Mouse (Mus musculus) common myeloid progenitor, adult 5-6 weeks (primary cell): ENCODE measurements around the gene Asah2. TPM values are rescaled to one million over a fixed set of nuclear protein-coding genes. Genes with fewer than 3 reads are reported as not detected.

Source experiments
- ATAC-seq: replicated peaks from 2 replicates; pipeline ENCODE4 v1.8.0; 2016; ENCODE audit warnings: low read depth, mild to moderate bottlenecking, moderate TSS enrichment, inconsistent platforms; ENCODE audit not compliant: poor library complexity, severe bottlenecking
- total RNA-seq: library from RNA; stranded (forward); fragments of 200-1000, 187-1606 nt; gene quantifications from 2 replicates; pipeline ENCODE4 v1.2.3, GENCODE M21; 2017

Gene Asah2
- total RNA-seq, 1 experiment from 2014 or later = 10.8 TPM

DNA sequence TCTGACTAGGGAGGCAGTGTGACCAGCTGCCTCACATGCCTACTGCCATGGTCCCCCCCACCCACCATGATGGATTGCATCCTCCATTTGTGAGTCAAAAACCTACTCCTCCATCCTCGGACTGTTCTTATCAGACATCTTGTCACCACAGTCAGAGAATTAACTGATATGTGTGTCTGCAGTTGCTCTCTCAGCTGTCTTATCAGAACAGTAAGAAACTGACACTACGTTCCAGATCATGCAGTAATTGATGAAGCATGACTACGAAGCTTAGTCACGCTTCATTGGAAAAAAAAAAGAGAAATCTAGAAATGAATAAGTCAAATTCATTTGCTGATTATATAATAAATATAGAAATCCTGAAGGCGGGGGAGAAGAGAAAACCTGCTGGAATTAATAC is 105.4 kb downstream of the Asah2 start:
- no peak for ATAC-seq

DNA sequence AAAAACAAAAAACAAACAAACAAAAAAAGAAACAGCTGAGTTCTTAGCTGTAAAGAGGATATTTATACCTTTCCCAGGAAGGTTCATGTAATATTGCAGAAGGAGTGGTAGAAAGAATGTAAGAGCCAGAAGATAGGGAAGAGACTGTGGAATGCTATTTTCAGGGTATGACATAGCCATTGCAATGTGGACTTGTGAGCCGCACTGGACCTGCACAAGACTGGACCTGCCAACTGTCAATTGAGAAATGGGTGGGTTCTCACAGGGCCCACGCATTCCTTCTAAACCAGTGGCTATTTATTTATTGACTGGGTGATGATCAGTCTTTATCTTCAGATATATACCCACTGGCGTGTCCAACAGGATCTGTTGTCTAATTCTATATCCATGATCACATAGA is 111.1 kb downstream of the Asah2 start:
- no peak for ATAC-seq

DNA sequence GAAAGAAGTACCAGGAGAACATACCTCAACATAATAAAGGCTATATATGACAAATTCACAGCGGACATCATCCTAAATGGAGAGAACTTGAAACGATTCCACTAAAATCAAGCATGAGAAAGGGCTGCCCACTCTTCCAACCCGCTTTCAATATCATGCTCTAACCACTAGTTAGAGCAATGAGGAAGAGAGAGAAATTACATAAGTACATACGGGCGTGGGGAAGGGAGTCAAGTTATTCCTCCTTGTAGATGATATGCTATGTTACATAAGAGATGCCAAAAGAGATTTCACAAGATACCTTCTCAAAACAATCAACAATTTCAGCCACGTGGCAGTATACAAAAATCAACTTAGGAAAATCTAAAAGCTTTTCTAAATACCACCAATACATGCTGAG is 117.0 kb downstream of the Asah2 start:
- ATAC-seq = no peak

DNA sequence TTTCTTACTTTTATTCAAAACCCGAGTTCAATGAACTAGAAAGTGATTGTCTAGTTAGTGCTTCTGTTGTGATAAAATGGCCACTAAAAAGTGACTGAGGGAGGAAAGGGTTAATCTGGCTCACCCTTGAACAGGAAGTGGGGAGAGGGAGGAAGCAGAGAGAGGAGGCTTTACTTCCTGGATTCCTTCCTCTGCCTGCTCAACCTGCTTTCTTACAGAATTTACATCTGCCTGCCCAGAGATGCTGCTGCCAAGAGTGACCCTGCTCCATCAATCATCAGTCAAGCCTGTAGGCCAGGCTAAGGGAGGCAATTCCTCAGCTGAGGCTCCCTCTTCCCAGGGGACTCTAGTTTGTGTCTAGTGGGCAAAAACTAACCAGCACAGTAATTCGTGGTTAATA is 132.1 kb downstream of the Asah2 start:
- peak; percentile 68 for ATAC-seq

DNA sequence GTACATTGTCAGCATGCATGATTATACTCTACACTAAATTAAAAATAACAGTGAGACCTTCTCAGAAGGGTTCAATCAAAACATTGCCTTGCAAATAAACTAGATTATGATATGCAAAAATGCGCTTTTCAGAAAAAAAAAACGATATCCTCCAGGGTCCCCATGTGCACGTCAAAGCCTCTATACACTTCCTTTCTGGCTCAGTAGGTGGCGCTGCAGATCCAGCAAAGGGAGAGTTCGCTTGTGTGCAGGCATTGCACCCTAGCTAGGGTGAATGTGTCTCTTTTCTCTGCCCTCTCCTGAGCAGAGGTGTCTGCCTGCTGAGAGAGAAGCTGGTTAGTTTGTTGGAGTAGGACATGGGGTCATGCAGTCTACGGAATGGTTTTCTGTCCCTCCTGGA is 136.0 kb downstream of the Asah2 start:
- ATAC-seq = peak; percentile 91

DNA sequence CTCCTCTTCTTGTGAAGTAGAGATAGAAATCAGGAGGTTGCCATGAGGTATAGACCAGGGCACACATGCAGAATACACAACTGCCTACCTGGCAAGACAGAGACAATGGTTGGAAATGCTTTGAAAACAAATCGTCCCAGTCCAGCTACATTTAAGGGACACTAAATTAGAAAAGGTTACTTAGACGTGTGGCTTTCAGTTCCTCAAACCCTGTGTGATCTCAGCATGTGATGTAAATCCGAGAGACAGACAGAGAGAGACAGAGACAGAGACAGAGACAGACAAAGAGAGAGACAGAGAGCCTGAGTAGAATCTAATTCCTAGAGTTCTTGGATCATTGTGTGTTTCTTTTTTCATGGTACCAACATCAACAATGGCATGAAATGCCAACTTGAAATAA is 136.6 kb downstream of the Asah2 start:
- 0 out of 2 replicates have a peak, but pooled peaks have one; percentile 30 for ATAC-seq

DNA sequence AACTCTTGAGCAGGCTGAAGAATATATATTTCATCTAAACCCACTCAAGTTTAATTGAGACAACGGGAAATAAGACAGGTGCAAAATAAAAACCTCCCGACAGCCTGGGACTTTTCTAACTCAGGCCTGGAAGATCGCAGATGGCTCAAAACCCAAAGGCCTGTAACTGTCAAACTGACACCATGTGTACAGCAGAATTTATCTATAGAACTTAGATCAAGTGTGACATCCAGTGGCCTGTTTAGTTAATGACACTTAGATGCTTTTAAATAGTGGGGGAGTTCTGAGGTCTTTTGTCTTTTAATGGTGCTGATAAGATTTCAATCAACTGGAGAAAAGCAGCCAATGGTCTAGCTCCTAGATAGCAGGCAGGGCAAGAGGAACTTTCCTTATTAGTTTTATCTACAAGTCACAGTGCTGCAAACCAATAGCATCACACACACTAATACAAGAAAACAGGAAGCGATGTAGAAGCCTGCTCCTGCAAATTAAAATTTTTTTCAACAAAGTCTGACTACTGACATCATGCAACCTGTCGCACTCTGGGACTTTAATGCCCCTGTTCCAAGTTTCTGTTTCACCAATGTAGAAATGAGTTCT is 140.0 kb downstream of the Asah2 start:
- peak; percentile 72 for ATAC-seq

DNA sequence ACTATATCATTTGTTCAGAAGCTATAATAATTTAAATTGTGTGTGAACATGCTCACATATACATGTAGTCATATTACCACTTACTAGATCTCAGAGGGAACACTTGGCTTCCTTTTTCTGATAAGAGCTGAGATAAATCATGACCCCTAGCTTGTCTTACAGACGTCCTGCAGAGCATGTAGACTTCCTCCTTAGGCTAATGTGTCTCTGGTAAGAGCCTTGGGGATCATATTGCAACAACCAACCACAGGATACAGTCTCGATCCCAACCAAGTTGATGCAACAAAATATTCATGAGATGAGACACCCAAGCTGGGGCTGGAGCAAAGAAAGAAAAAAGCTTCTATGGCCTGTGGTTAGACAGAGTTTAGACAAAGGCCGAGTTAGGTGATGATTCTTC is 144.9 kb downstream of the Asah2 start:
- peak; percentile 78 for ATAC-seq

DNA sequence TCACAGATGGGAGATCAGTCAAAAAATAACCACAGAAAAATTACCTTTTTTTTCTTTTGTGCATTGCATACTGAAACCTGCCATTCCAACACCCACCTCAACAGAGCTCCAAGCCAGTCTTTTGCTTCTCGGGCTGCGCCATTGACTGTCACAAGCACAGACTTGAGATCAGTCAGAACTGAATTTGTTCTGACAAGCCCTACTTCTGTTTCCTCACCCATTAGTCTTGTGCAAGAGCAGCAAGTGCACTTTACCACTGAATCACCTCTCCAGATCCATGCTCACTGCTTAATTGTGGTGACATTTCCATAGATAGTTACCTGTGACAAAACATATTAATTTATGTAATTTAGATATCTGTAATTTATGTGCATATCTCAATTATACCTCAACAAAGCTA is 147.6 kb downstream of the Asah2 start:
- no peak for ATAC-seq

DNA sequence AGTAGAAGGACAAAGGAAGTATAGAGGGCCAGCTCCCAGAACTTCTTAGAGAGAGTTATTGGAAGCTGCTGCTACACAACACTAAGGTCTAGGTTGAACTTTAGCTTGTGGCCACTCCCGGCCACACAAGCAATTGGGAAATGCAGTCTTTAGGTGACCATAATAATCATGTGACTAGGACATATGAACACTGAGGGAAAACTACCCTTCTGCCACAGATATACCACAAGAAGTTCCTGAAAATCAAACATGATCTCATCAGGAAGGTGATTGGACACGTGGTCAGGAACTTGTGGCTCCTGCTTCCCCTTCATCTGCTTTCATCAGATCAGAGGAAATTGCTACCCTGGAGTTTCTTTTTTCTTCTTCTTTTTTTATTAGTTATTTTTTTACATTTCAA is 151.7 kb downstream of the Asah2 start:
- peak; percentile 87 for ATAC-seq

DNA sequence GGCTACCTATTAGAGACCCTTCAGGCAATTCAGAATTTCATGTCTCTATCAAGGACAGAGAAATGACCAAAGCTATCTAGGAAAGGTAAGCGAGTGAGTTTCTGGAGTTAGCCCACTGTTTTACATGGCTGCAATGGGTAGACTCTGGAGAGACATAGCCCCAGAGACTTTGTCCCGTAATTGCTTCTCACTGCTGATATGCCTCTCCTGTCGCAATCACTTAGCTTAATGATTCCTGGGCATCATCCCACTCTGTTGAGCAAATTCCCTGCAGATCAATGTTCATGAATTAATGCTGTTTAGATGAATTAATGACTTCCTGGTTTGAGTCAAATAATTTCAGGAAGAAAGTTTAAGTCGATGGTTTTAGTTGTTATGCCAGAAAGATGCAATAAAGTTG is 153.3 kb downstream of the Asah2 start:
- ATAC-seq = no peak

DNA sequence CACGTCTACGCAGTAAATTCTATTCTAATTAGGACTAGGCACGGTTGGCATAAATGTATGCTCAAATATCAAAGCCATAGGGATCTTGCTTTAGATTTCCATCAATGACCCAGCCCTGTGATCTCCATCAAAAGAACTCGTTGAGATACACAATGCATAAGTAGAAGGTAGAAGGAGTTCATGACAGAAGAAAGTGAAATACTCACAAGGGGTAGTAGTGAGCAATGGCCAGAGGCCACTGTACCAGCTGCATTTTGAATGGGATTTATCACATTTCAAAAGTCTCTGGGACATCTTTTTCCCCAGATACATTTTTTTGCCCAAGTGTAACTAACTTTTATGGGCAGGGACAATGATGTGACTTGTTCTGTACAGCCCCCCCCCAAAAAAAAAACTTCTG is 153.7 kb downstream of the Asah2 start:
- no peak for ATAC-seq

DNA sequence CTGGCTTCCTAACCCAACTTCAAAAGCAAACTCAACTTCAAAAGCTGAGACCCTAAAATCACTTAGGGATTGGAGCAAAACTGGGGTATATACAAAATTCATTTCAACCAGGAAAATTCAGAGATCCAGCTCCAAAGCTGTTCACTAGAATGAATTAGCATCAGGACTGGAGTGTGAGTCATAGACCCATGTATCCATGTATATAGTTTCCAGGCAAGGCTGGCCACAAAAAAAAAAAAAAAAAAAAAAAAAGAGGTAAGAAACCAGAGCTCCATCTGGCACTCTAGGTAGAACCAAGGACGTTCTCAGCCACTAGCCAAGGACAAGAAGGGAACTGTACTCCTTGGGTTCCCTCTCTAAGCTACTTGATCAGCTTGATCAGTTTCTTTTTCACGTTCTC is 154.2 kb downstream of the Asah2 start:
- no peak for ATAC-seq

DNA sequence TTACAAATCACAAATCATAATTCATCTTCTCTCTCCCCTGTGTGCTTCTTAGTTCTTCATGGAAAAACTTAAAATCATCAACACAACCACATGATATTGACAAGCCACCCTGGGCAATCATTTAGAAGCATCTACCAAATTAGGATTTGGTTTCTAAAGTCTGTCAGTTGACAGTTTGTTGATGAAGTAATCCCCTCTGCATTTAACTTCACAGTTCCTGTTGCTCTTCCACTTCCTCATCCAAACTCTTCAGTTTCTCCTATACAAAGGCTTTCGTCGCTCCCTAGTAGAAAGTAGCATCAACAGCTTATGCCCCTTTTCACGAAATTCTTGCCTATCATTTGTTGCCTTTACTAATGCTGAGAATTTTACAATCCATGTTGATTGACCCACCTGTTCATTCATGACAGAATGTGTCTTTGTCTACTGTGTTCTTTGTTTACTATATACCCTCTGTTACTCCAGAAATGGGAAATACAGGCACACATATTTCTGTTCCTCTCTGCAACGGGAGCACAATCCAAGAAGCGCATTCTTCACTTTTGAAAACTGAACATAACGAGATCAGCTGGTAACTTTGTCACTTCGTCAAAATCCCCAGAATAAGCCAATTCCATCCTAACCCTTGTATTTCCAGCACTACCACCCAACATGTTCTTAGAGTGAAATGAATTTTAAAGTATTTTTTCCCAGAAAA is 157.1 kb downstream of the Asah2 start:
- peak; percentile 77 for ATAC-seq

Other genes starting within 250 kb of the Asah2 start
- gene A1cf, start 239.4 kb downstream of the Asah2 start, total RNA-seq = 1.4 TPM in 1 of 2 replicates, not detected in the other